Mouse (Mus musculus) stomach, embryonic 16.5 days (tissue): ENCODE measurements around the gene Mpnd. TPM values are rescaled to one million over a fixed set of nuclear protein-coding genes. Genes with fewer than 3 reads are reported as not detected.

ENCODE experiments used
- ATAC-seq: fragments of 200-750 bp; cut with Nextera tagmentation; 2 replicates; pipeline ENCODE4 v1.8.0; 2017; ENCODE audit warnings: moderate number of reproducible peaks, moderate TSS enrichment; ENCODE audit not compliant: insufficient read depth, low FRiP score
- H3K27ac ChIP-seq: fragments of 300-500 bp; sonication (generic); 2 replicates; pipeline ENCODE4 v1.5.1; 2014; ENCODE audit warnings: low read length
- H3K27me3 ChIP-seq: fragments of 300-500 bp; sonication (generic); 2 replicates; pipeline ENCODE4 v1.6.1; 2014; ENCODE audit warnings: low read length, control low read depth, mixed read lengths; ENCODE audit not compliant: control insufficient read depth, insufficient read depth
- H3K36me3 ChIP-seq: fragments of 300-500 bp; sonication (generic); 2 replicates; pipeline ENCODE4 v1.6.1; 2014; ENCODE audit warnings: low read length; ENCODE audit not compliant: control insufficient read depth, insufficient read depth
- H3K4me1 ChIP-seq: fragments of 300-500 bp; sonication (generic); 2 replicates; pipeline ENCODE4 v1.6.1; 2014; ENCODE audit warnings: low read length, control low read depth, mixed read lengths; ENCODE audit not compliant: control insufficient read depth, insufficient read depth
- H3K4me2 ChIP-seq: fragments of 300-500 bp; sonication (generic); 2 replicates; pipeline ENCODE4 v1.6.1; 2014; ENCODE audit warnings: low read depth, low read length, mixed read lengths
- H3K4me3 ChIP-seq: fragments of 300-500 bp; sonication (generic); replicated peaks from 2 replicates; pipeline ENCODE4 v1.5.1; 2014; ENCODE audit warnings: mild to moderate bottlenecking, low read length
- H3K9ac ChIP-seq: fragments of 300-500 bp; sonication (generic); 2 replicates; pipeline ENCODE4 v1.6.1; 2014; ENCODE audit warnings: low read length
- H3K9me3 ChIP-seq: fragments of 300-500 bp; sonication (generic); replicated peaks from 2 replicates; pipeline ENCODE4 v1.6.1; 2016; ENCODE audit warnings: low read length, control low read depth; ENCODE audit not compliant: control insufficient read depth
- WGBS: fragments of 180-500 bp; shearing (Covaris S2); extraction: QIAGEN DNeasy Blood & Tissue Kit; methylation state at CpG from one replicate; pipeline ENCODE4 v1.1.7; 2014; 5-methylcytosine and 5-hydroxymethylcytosine counted together
- polyA plus RNA-seq: library from polyadenylated mRNA; unstranded; fragments of >200 nt; fragmentation: Nextera tagmentation; extraction: Ambion mirVana; gene quantifications from 2 replicates; pipeline ENCODE4 v1.2.1, GENCODE M21; 2015

The Mpnd gene
- polyA plus RNA-seq, 1 experiment from 2014 or later, result 60.7 TPM

DNA sequence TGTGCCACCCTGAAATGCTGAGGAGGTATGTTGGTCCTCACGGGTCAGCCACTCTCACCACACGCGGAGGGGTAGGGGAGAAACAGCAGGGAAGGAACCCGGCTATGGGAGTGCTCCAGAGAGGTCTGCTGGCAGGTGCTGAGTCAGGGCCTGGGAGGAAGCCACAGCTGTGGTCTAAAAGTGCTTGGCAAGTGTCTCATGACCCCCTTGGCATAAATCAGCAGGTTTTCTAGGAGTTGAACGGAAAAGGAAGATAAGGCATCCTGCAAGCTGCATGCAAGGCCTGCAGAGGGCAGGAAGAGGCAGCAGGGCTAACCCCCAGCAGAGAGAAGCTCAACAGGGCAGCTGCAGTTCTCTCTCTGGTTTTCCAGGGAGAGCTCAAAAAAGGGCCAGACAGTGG is 25.4 kb downstream of the Mpnd start:
- ATAC-seq, result no peak
- WGBS, result 42% methylated on average over 5 of the region's 5 CpGs

DNA sequence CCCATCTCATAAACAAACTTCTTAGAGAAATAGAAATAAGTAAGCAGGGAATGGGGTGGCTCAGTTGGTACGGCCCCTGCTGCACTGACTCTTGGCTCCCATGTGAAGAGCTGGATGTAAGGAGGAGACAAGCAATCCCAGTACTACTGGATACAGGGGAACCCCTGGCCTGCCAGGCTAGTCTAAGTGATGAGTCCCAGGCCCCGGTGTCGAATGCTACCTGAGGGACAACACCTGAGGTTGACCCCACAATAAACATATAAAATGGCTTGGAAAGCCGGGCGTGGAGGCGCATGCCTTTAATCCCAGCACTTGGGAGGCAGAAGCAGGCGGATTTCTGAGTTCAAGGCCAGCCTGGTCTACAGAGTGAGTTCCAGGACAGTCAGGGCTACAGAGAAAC is 25.9 kb downstream of the Mpnd start:
- Histone ChIP-seq H3K4me2 (no peak overlapping the region), H3K9me3 (no peaks in the 10 kb centered on the region), H3K27ac (0 out of 2 replicates have a peak overlapping the region, but pooled peaks have one; percentile 27), H3K36me3 (no peaks in the 10 kb centered on the region), H3K9ac (no peak overlapping the region), H3K27me3 (no peaks in the 10 kb centered on the region), H3K4me1 (peaks cover 36% of the 10 kb centered on the region), H3K4me3 (no peak overlapping the region)
- no peak for ATAC-seq
- 88% methylated on average over 7 of the region's 7 CpGs for WGBS

More for the DNA sequence above, 25.4 kb downstream of the Mpnd start:
- Histone ChIP-seq H3K9ac (no peak overlapping the region), H3K36me3 (no peaks in the 10 kb centered on the region), H3K4me3 (no peak overlapping the region), H3K4me1 (peaks cover 36% of the 10 kb centered on the region), H3K27ac (0 out of 2 replicates have a peak overlapping the region, but pooled peaks have one; percentile 27), H3K27me3 (no peaks in the 10 kb centered on the region), H3K4me2 (no peak overlapping the region), H3K9me3 (no peaks in the 10 kb centered on the region)

DNA sequence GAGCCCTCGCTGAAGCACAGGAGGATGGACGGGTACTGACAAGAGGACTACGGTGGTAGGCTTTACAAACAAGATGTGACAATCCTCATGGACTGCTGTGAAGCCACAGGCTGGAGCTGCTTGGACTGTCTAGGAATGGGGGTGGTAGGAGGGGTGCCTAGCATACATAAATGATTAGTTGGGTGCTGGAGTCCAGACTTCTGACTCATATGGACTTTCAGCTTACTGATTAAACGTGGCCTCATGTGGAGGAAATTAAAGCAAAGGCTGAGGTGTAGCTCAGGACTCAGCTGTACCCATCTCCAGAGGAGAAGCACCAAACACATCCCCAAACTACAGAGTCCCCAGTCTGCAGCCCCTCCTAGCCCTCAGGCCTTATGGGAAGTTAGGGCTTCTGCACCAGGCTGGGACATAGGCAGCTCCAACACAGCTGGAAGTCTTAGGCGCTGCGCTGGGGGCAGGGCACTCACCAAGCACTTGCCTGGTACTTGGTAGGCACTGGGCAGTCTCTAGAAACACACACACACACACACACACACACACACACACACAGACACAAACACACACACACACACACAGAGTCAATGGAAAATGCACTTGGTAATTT is 26.7 kb downstream of the Mpnd start:
- no peak overlapping the region for H3K4me2 ChIP-seq
- no peak overlapping the region for H3K4me3 ChIP-seq
- no peaks in the 10 kb centered on the region for H3K27me3 ChIP-seq
- no peaks in the 10 kb centered on the region for H3K9me3 ChIP-seq
- peaks cover 36% of the 10 kb centered on the region for H3K4me1 ChIP-seq
- peak; percentile 20; the same call in 1 of the 2 replicates for ATAC-seq
- peak overlapping the region; percentile 66 for H3K27ac ChIP-seq
- peak overlapping the region; percentile 36; the same call in 1 of the 2 replicates for H3K9ac ChIP-seq
- H3K36me3 ChIP-seq, result no peaks in the 10 kb centered on the region
- WGBS, result 70% methylated on average over 6 of the region's 6 CpGs

GRCm38 (mm10) chr17:56032831-56033230 is 27.3 kb downstream of the Mpnd start:
- peak overlapping the region; percentile 54 for H3K9ac ChIP-seq
- ATAC-seq, result no peak
- WGBS, result 71% methylated on average over 7 of the region's 7 CpGs

GRCm38 (mm10) chr17:56034040-56034725 is 28.7 kb downstream of the Mpnd start:
- peak overlapping the region; percentile 87; the same call in 1 of the 2 replicates for H3K4me3 ChIP-seq
- peak overlapping the region; percentile 34; the same call in 1 of the 2 replicates for H3K27ac ChIP-seq
- peak overlapping the region; percentile 68; the same call in 1 of the 2 replicates for H3K4me2 ChIP-seq
- H3K9ac ChIP-seq, result peak overlapping the region; percentile 95
- H3K9me3 ChIP-seq, result no peaks in the 10 kb centered on the region
- peaks cover 36% of the 10 kb centered on the region for H3K4me1 ChIP-seq
- no peaks in the 10 kb centered on the region for H3K36me3 ChIP-seq
- no peaks in the 10 kb centered on the region for H3K27me3 ChIP-seq
- WGBS, result 79% methylated on average over 7 of the region's 7 CpGs
- no peak for ATAC-seq

More at GRCm38 (mm10) chr17:56032831-56033230, 27.3 kb downstream of the Mpnd start:
- Histone ChIP-seq H3K9me3 (no peaks in the 10 kb centered on the region), H3K4me1 (peaks cover 36% of the 10 kb centered on the region), H3K4me3 (no peak overlapping the region), H3K27me3 (no peaks in the 10 kb centered on the region), H3K4me2 (no peak overlapping the region), H3K36me3 (no peaks in the 10 kb centered on the region), H3K27ac (no peak overlapping the region)

DNA sequence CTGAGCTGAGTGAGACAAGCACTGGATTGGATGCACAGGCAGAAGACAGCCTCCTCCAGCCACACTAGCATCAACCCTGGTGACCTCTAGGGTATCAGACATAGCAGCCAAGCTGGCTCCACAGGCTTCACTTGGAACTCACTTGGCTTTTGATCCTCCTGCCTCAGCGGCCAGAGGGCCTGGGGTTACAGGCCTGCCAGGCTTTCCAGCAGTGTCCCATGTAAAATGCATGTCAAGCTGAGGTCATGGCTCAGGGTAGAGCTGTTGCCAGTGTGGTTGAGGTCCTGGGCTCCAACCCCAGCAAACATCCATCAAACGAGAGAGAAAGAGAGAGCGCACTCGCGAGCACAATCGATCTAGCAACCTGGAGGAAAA is 29.2 kb downstream of the Mpnd start:
- Histone ChIP-seq H3K36me3 (no peaks in the 10 kb centered on the region), H3K4me2 (peak overlapping the region; percentile 68), H3K9ac (peak overlapping the region; percentile 95), H3K9me3 (no peaks in the 10 kb centered on the region), H3K4me1 (peaks cover 36% of the 10 kb centered on the region), H3K4me3 (peak overlapping the region; percentile 87), H3K27ac (peak overlapping the region; percentile 34; the same call in 1 of the 2 replicates), H3K27me3 (no peaks in the 10 kb centered on the region)
- WGBS, result 78% methylated on average over 6 of the region's 6 CpGs
- no peak for ATAC-seq

- no peaks in the 10 kb centered on the region for H3K27me3 ChIP-seq
- H3K36me3 ChIP-seq, result no peaks in the 10 kb centered on the region
- peak overlapping the region; percentile 68 for H3K4me2 ChIP-seq
- no peaks in the 10 kb centered on the region for H3K9me3 ChIP-seq
- H3K9ac ChIP-seq, result peak overlapping the region; percentile 95
- H3K27ac ChIP-seq, result peak overlapping the region; percentile 7; the same call in 1 of the 2 replicates
- no peak for ATAC-seq
- H3K4me3 ChIP-seq, result peak overlapping the region; percentile 87
- 43% methylated on average over 4 of the region's 4 CpGs for WGBS
- peaks cover 36% of the 10 kb centered on the region for H3K4me1 ChIP-seq
Observed at GRCm38 (mm10) chr17:56035216-56035615, 29.7 kb downstream of the Mpnd start.

GRCm38 (mm10) chr17:56036176-56036900 is 30.8 kb downstream of the Mpnd start, which contains the start of gene Sh3gl1:
Gene Sh3gl1, minus strand, starts transcription at chr17:56036635.
- H3K9ac ChIP-seq, result peak within 1 kb of the TSS; percentile 95
- no peaks in the 10 kb centered on the region for H3K36me3 ChIP-seq
- peak within 1 kb of the TSS; percentile 86 for H3K27ac ChIP-seq
- H3K27me3 ChIP-seq, result no peaks in the 10 kb centered on the region
- H3K4me2 ChIP-seq, result peak within 1 kb of the TSS; percentile 68
- under 1% methylated on average over 74 of the region's 74 CpGs for WGBS
- H3K4me3 ChIP-seq, result peak within 1 kb of the TSS; percentile 87
- ATAC-seq, result peak; percentile 93
- peaks cover 42% of the 10 kb centered on the region for H3K4me1 ChIP-seq
- no peaks in the 10 kb centered on the region for H3K9me3 ChIP-seq
